Mouse (Mus musculus) gastrocnemius, adult 2 months (tissue): ENCODE measurements around the gene Tex264. TPM values are rescaled to one million over a fixed set of nuclear protein-coding genes. Genes with fewer than 3 reads are reported as not detected.

Experiments
- DNase-seq: peaks from one replicate; pipeline ENCODE4 v3.0.0; 2022
- H3K27ac ChIP-seq: fragments of 200-600 bp; 2 replicates; pipeline ENCODE4 v1.8.1; 2022; ENCODE audit warnings: mild to moderate bottlenecking
- H3K4me3 ChIP-seq: fragments of 200-600 bp; 2 replicates; pipeline ENCODE4 v1.8.1; 2022; ENCODE audit warnings: mild to moderate bottlenecking, moderate library complexity
- CTCF ChIP-seq: fragments of 200-600 bp; IDR thresholded peaks from 2 replicates; pipeline ENCODE4 v1.8.1; 2022; ENCODE audit warnings: antibody characterized with exemption, mild to moderate bottlenecking, moderate library complexity
- intact Hi-C: fragments of 180-260 bp; cut with DNase I; formaldehyde crosslinking; loops from one replicate; pipeline ENCODE4 v1.15.1; 2025
- total RNA-seq, 2 experiments: library from RNA; stranded (reverse); gene quantifications; 2 replicates each; pipeline ENCODE4 v1.2.3; 2021

Gene Tex264
- total RNA-seq, 2 experiments from 2014 or later = 31.7 to 32.6 TPM

- TF ChIP-seq CTCF = no peak
- intact Hi-C loops = loop anchor here (10.0 kb wide), 1 partner anchor 610 kb away; the partner anchor contains the start of gene Cish
- DNase-seq = no peak
- Histone ChIP-seq H3K27ac (peak overlapping the region; percentile 88), H3K4me3 (peak overlapping the region; percentile 98)
Observed at GRCm38 (mm10) chr9:106684918-106685248, 844 bp downstream of the Tex264 start.

DNA sequence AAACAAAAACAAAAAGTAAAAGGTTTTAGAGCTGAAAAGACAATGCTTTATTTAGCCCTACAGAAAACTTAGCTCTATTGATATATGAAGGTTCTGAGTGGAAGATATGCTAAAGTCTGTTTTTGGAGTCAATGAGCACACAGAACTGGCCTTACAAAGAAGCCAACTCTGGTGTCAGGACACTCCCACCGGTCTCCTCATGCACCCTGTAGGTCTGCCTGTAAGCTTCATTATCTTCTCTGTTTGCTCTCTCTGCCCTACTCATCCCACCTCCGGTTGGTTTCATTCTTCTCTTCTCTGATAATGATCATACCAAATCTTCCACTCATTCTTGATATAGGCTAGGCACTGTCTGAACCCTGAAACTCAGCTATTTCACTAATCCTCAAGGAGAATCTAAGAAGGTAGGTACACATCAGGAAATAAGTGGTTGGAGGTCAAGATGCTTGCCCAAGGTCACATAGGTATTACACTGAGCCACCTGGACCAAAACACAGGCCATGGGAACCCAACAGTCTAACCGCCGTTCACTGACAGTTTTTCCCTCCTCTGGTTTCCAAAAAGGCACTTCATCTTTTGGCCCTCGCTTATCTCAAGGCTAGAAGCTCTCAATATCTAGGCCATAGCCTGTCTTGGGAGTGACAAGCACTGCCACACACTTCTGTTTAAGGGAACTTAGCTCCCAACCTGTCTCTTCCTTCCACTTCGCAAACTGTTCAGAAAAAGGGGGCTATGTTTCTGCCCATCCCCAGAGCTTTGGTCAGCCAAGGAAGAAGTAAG is 1.4 kb downstream of the Tex264 start:
- peak overlapping the region; percentile 98 for H3K4me3 ChIP-seq
- no peak for TF ChIP-seq CTCF
- peak overlapping the region; percentile 88 for H3K27ac ChIP-seq
- intact Hi-C loops = loop anchor here (10.0 kb wide), 1 partner anchor 611 kb away; the partner anchor contains the start of gene Cish
- no peak for DNase-seq

GRCm38 (mm10) chr9:106681026-106681425 is 4.7 kb downstream of the Tex264 start:
- Histone ChIP-seq H3K4me3 (no peak overlapping the region), H3K27ac (no peak overlapping the region)
- intact Hi-C loops = loop anchor here (10.0 kb wide), 1 partner anchor 614 kb away; the partner anchor contains the start of gene Cish
- DNase-seq = no peak
- TF ChIP-seq CTCF = no peak

DNA sequence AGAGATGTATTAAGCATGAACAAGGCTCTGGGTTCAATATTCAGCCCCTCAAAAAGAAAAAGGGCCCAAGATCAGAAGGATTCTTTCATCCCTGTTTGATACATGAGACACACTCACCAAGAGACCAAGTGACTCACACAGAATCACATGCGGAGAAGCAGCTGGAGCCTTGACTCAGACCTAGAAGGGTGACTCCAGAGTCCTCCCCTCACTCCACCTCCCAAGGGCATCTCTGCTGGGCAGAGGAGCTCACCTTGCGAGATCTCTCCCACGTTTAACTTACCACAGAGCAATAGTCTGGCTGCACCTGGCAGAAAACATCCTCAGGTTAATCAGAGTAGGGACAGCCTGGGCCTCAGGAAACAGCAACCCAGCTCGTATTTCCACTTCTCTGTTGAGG is 7.5 kb downstream of the Tex264 start:
- no peak for DNase-seq
- Histone ChIP-seq H3K27ac (no peak overlapping the region), H3K4me3 (no peak overlapping the region)
- intact Hi-C loops = no loop called here
- TF ChIP-seq CTCF = no peak

DNA sequence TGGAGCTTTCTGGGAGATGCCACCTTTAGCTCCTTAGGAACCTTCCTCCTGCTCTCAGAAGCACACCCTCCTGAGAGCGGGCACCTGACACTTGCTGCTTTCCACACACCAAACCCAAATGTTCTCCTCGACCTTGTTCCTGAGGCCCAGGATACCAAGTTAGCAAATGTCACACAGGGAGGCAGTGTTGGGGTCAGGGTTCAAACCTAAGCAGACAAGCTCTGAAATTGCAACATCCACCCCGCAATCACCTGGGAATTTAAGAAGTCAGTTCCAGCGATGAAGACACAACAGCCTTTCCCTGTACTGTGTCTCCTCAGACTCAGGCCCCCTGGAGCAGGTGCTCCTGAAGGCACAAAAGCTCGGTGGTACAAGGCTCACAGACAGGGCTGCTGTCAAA is 8.0 kb downstream of the Tex264 start:
- H3K27ac ChIP-seq = no peak overlapping the region
- TF ChIP-seq CTCF = no peak
- DNase-seq = no peak
- H3K4me3 ChIP-seq = no peak overlapping the region
- intact Hi-C loops = no loop called here

- intact Hi-C loops = no loop called here
- DNase-seq = no peak
- no peak for TF ChIP-seq CTCF
- H3K4me3 ChIP-seq = no peak overlapping the region
- no peak overlapping the region for H3K27ac ChIP-seq
Observed at GRCm38 (mm10) chr9:106676571-106676970, 9.2 kb downstream of the Tex264 start.

DNA sequence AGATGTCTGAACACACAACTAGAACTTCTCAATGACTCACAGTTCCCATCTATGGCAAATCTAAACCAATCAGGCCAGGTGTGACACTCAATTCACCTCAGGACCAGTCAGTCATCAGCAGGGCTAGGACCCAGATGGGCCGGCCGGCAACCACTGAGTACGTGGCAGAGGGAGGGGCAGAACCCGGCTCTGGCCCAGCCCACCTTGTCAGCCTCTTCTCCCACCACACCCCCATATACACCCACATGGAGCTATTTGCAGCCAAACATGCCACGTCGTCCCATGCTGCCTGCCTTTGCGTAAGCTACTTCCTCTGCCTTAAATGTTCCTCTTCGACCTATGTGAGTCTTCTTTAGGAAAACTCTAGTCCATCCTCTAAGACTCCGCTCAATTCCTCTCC is 9.8 kb downstream of the Tex264 start:
- Histone ChIP-seq H3K27ac (no peak overlapping the region), H3K4me3 (no peak overlapping the region)
- TF ChIP-seq CTCF = no peak
- DNase-seq = no peak
- intact Hi-C loops = no loop called here

DNA sequence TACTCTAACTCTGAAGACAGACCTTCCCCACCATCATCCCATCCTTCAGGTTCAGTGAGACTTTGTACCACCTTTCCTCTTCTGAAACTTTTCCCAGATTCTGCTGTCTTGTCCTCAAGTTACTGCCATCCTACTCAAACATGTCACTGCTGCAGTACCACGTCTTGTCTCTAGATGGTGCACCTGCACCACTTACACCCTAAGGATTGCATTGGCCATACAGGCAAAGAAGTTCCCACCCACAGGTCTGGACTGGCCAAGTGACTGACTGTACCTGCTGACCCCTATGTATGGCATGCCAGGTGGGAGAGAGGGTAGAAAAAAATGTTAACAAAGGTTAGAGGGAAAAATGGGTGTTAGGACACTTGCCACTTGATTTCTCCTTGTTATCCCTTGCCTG is 10.2 kb downstream of the Tex264 start:
- Histone ChIP-seq H3K4me3 (no peak overlapping the region), H3K27ac (no peak overlapping the region)
- DNase-seq = peak; percentile 83
- intact Hi-C loops = no loop called here
- peak; percentile 98 for TF ChIP-seq CTCF

- H3K27ac ChIP-seq = no peak overlapping the region
- H3K4me3 ChIP-seq = no peak overlapping the region
- intact Hi-C loops = no loop called here
- TF ChIP-seq CTCF = no peak
- no peak for DNase-seq
Observed at GRCm38 (mm10) chr9:106673860-106674259, 11.9 kb downstream of the Tex264 start.

GRCm38 (mm10) chr9:106664856-106665255 is 20.9 kb downstream of the Tex264 start:
- DNase-seq = no peak
- Histone ChIP-seq H3K4me3 (no peak overlapping the region), H3K27ac (no peak overlapping the region)
- TF ChIP-seq CTCF = no peak
- intact Hi-C loops = no loop called here

DNA sequence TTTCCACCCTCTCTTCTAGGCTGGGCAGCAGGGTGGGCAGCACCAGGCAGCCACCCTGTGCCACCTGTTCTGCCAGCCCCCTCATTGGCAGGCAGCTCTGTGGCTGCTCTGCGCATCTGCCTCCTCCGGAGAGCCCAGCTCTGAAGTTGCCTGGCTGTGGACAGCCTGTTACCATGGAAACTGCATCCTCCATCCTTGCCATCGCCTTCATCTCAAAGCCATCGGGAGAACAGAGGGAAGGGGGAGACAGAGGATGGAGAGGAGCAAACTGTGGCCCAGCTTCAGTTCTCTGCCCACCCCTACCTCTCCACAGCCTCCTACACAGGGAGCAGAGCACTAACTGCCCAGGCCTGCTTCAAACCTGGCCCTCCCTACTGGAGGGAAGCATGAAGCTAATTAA is 21.3 kb downstream of the Tex264 start:
- DNase-seq = no peak
- no peak overlapping the region for H3K4me3 ChIP-seq

DNA sequence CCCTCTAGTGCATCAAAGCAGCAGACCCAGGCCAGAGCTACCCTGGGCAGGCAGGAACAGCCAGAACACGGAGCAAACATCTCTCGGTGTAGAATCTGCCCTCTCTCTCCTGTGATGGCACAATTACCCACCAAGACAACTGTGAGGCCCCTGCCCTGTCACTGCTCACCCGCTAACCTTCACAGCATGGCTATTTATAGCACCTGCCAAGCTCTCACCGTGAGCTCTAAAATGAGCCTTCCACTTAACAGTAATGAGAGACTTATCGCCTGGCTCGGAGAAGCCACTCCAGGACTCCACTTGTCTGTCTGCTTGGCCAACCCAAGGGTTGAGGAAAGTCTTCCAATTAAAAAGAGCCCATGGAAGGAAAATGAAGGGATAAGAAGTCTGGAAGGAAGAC is 22.5 kb downstream of the Tex264 start:
- Histone ChIP-seq H3K27ac (no peak overlapping the region), H3K4me3 (no peak overlapping the region)
- no peak for TF ChIP-seq CTCF
- intact Hi-C loops = no loop called here
- no peak for DNase-seq

More for the DNA sequence above, 21.3 kb downstream of the Tex264 start:
- TF ChIP-seq CTCF = no peak
- H3K27ac ChIP-seq = no peak overlapping the region
- intact Hi-C loops = no loop called here

DNA sequence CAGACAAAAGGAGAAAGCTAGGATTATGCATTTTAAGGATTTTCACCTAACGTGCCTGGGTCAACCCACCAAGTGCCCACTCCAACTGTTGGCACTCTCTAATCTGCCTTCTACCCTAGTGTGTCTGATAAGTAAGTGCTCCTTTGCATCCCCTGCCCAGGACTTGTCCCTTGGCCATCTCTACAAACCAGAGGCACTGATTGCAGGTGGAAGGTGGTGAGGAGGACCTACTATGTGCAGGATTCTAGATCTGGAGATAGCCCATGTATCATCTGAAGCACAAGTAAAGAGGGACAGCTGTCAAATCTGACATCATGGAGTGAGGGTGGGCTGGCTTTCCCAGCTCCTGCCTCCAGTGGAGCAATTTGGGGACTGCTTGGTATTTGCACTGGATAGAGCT is 25.8 kb downstream of the Tex264 start:
- no peak for TF ChIP-seq CTCF
- no peak overlapping the region for H3K4me3 ChIP-seq
- intact Hi-C loops = no loop called here
- no peak for DNase-seq
- H3K27ac ChIP-seq = no peak overlapping the region

DNA sequence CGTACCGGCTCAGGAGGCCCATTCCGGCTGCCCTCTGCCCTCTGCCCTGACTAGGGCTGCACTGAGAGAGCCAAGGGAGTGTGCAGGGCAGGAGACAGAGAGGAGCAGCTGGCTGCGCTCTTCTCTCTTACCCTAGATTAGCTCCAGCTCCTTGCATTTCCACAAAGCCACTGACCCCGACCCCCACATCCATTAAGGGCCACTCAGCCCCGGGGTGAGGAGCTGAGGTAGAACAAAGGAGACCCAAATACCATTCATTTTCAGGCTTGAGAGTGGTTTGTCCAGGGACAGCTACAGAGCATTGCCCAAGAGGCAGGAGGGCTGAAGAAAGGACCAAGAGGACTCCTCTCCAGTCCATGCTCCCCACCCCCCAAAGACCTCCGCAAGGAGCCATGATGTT is 26.3 kb downstream of the Tex264 start:
- TF ChIP-seq CTCF = no peak
- no peak for DNase-seq
- intact Hi-C loops = no loop called here
- Histone ChIP-seq H3K4me3 (no peak overlapping the region), H3K27ac (no peak overlapping the region)
